Mouse (Mus musculus) cerebellum, adult 2 months (tissue): ENCODE results near the gene Plppr2.

Experiments used
- CTCF ChIP-seq: fragments of 200-500 bp; IDR thresholded peaks from 2 replicates; pipeline ENCODE4 v1.5.1; 2011; ENCODE audit warnings: low read depth, mild to moderate bottlenecking, control low read depth, low read length, moderate library complexity, borderline replicate concordance; ENCODE audit not compliant: insufficient read depth
- POLR2A ChIP-seq: fragments of 200-500 bp; IDR thresholded peaks from 2 replicates; pipeline ENCODE4 v1.6.1; 2011; ENCODE audit warnings: low read length, control low read depth, borderline replicate concordance; ENCODE audit not compliant: insufficient read depth

- no peak for TF ChIP-seq CTCF
- no peak for TF ChIP-seq POLR2A
These were observed 7.6 kb upstream of the Plppr2 start for GRCm38 (mm10) chr9:21929208-21929607.
